Mouse (Mus musculus) kidney, embryonic 15.5 days (tissue): ENCODE results near the gene Sapcd2. TPM values are rescaled to one million over a fixed set of nuclear protein-coding genes. Genes with fewer than 3 reads are reported as not detected.
"Not testable (repeated sequence)": the region's sequence is repeated elsewhere in the genome, so short reads cannot be mapped to it uniquely, and the experiment has no call there.

Source experiments
- ATAC-seq: fragments of 200-750 bp; cut with Nextera tagmentation; replicated peaks from 2 replicates; pipeline ENCODE4 v1.8.0; 2017; ENCODE audit warnings: moderate TSS enrichment; ENCODE audit not compliant: low FRiP score
- H3K27ac ChIP-seq: fragments of 300-500 bp; sonication (generic); 2 replicates; pipeline ENCODE4 v1.5.1; 2015; ENCODE audit warnings: mild to moderate bottlenecking, inconsistent platforms
- H3K27me3 ChIP-seq: fragments of 300-500 bp; sonication (generic); 2 replicates; pipeline ENCODE4 v1.6.1; 2015; ENCODE audit warnings: inconsistent platforms
- H3K36me3 ChIP-seq: fragments of 300-500 bp; sonication (generic); 2 replicates; pipeline ENCODE4 v1.6.1; 2015; ENCODE audit warnings: inconsistent platforms
- H3K4me1 ChIP-seq: fragments of 300-500 bp; sonication (generic); 2 replicates; pipeline ENCODE4 v1.6.1; 2015; ENCODE audit warnings: inconsistent platforms
- H3K4me2 ChIP-seq: fragments of 300-500 bp; sonication (generic); 2 replicates; pipeline ENCODE4 v1.6.1; 2015; ENCODE audit warnings: moderate library complexity, mild to moderate bottlenecking, inconsistent platforms
- H3K4me3 ChIP-seq: fragments of 300-500 bp; sonication (generic); replicated peaks from 2 replicates; pipeline ENCODE4 v1.5.1; 2015; ENCODE audit warnings: mild to moderate bottlenecking, inconsistent platforms
- H3K9ac ChIP-seq: fragments of 300-500 bp; sonication (generic); 2 replicates; pipeline ENCODE4 v1.6.1; 2015; ENCODE audit warnings: mild to moderate bottlenecking, inconsistent platforms
- H3K9me3 ChIP-seq: fragments of 300-500 bp; sonication (generic); replicated peaks from 2 replicates; pipeline ENCODE4 v1.6.1; 2016; ENCODE audit warnings: inconsistent platforms
- WGBS: fragments of 180-500 bp; shearing (Covaris S2); methylation state at CpG from one replicate; pipeline ENCODE4 v1.1.7; 2015; ENCODE audit warnings: mixed read lengths; 5-methylcytosine and 5-hydroxymethylcytosine counted together
- polyA plus RNA-seq: library from polyadenylated mRNA; unstranded; fragments of >200 nt; fragmentation: Nextera tagmentation; extraction: Ambion mirVana; gene quantifications from 2 replicates; pipeline ENCODE4 v1.2.1, GENCODE M21; 2015

The Sapcd2 gene
- polyA plus RNA-seq, 1 experiment from 2014 or later: 42.7 TPM

DNA sequence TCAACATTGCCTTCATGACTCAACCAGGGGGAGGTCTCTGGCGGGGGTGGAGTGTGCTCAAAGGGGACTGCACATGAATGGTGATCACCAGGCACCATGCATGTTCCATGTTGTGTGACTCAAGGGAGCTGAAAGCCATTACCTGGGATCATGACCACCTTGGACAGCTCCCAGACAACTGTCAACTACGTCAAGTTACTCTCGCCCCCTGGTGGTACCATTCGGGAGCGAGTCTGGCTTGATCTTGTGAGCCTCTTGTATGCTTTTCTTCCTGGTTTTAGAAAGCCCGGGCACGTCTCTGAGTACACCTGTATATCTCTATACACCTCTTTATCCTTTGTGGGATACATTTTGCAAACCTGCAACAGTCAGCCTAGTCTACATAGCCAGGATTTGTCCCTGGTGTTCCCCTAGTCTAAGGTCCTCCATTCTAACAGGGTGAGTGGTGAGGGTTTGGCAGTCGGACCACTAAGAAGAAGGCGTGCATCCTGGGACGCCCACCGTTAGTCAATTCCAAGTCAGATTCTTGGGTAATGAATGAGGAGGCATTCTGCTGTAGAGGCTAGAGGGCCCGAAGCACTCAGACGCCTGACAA is 30.4 kb downstream of the Sapcd2 start:
- Histone ChIP-seq H3K4me2 (peak overlapping the region; percentile 94), H3K9me3 (no peaks in the 10 kb centered on the region), H3K4me3 (peak overlapping the region; percentile 76), H3K27ac (no peak overlapping the region), H3K4me1 (peaks cover 16% of the 10 kb centered on the region), H3K27me3 (peaks cover 69% of the 10 kb centered on the region), H3K9ac (no peak overlapping the region; the same call in 1 of the 2 replicates), H3K36me3 (no peaks in the 10 kb centered on the region)
- WGBS: 1% methylated on average over 13 of the region's 13 CpGs
- ATAC-seq: no peak; the same call in 1 of the 2 replicates

DNA sequence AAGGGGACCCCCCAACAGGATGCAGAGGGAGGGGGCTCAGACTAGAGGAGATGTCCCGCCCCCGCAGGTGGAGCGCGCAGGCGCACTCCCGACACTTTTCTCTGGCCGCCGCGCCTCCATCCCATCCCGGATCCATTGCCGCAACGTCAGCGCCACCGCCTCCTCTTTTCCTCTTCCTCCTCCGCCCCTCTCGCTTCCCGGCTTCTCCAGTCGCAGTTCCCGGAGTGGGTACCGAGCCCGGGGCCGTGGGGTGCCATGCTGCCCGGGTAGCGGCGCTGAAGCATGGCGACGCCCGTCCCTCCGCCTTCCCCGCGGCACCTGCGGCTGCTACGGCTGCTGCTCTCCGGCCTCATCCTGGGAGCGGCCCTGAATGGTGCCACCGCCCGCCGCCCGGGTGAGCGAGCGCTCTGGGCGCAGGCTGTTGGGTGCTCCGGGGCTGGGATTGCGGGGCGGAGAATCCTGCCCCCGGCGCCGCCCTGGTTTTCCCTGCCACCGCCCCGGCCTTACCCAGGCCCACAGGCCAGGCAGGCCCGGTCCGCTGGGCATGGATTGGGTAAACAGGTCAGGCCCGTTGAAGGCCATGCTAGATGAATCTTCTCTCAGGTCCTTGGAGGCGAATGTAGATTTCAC is 31.0 kb downstream of the Sapcd2 start:
- ATAC-seq: peak; percentile 50
- H3K27ac ChIP-seq: no peak overlapping the region
- H3K4me1 ChIP-seq: peaks cover 16% of the 10 kb centered on the region
- H3K4me2 ChIP-seq: peak overlapping the region; percentile 94
- no peaks in the 10 kb centered on the region for H3K36me3 ChIP-seq
- H3K27me3 ChIP-seq: peaks cover 63% of the 10 kb centered on the region
- H3K9me3 ChIP-seq: no peaks in the 10 kb centered on the region
- under 1% methylated on average over 54 of the region's 54 CpGs for WGBS
- peak overlapping the region; percentile 73 for H3K9ac ChIP-seq
- H3K4me3 ChIP-seq: peak overlapping the region; percentile 76

DNA sequence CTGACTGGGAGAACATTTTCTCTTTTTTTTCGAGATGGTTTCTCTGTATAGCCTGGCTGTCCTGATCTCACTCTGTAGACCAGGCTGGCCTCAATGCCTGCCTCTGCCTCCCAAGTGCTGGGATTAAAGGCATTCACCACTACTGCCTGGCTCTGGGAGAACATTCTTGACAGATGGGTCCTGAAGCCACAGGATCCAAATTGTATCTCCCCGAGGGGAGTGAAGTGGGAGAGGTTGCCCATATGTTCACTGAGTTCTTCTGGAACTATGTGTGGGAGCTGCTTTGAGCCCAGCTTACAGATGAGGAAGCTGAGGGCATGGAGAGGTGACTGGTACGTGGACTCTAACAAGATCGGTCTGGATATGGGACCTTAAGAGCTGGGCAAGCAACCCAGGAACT is 31.9 kb downstream of the Sapcd2 start:
- ATAC-seq: no peak
- H3K9ac ChIP-seq: no peak overlapping the region
- H3K27ac ChIP-seq: no peak overlapping the region
- no peaks in the 10 kb centered on the region for H3K9me3 ChIP-seq
- peaks cover 54% of the 10 kb centered on the region for H3K27me3 ChIP-seq
- H3K4me3 ChIP-seq: peak overlapping the region; percentile 76; the same call in 1 of the 2 replicates
- H3K4me2 ChIP-seq: peak overlapping the region; percentile 94
- peaks cover 4% of the 10 kb centered on the region; the same call in 1 of the 2 replicates for H3K36me3 ChIP-seq
- WGBS: 77% methylated on average over 4 of the region's 4 CpGs
- H3K4me1 ChIP-seq: peaks cover 16% of the 10 kb centered on the region

DNA sequence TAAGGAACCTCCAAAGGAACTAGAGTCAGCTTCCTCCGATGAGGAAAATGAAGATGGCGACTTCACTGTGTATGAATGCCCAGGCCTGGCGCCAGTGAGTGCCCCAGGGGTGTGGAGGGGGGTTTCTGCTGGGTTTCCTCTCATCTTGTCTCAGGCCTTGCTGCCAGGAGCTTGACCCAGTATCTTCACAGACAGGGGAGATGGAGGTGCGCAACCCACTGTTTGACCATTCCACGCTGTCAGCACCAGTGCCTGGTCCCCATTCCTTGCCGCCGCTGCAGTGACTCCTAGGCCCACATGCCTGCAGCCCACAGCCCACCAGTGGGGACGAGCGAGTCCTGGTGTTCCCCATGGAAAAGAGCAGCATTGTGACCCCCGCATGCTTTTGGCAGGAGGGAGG is 36.8 kb downstream of the Sapcd2 start:
- Histone ChIP-seq H3K9ac (no peak overlapping the region), H3K4me2 (no peak overlapping the region), H3K27me3 (peaks cover 8% of the 10 kb centered on the region), H3K27ac (no peak overlapping the region), H3K36me3 (peaks cover 6% of the 10 kb centered on the region; the same call in 1 of the 2 replicates), H3K9me3 (no peaks in the 10 kb centered on the region), H3K4me3 (no peak overlapping the region), H3K4me1 (no peaks in the 10 kb centered on the region)
- no peak for ATAC-seq
- WGBS: 92% methylated on average over 10 of the region's 10 CpGs

DNA sequence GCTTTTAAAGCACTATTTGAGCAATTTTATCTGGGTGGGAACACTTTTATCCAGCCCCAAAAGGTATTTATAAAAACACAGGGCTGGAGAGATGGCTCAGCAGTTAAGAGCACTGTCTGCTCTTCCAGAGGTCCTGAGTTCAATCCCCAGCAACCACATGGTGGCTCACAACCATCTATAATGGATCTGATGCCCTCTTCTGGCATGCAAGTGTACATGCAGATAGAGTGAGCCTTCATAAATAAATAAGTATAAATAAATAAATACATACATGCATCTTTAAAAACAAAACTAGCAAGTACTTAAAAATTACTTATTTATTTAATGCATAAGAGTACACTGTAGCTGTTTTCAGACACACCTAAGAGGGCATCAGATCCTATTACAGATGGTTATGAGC is 41.3 kb downstream of the Sapcd2 start:
- not testable (repeated sequence) for H3K9me3 ChIP-seq, H3K27me3 ChIP-seq, ATAC-seq, H3K4me2 ChIP-seq, H3K4me1 ChIP-seq, H3K36me3 ChIP-seq, H3K9ac ChIP-seq, H3K4me3 ChIP-seq, H3K27ac ChIP-seq

DNA sequence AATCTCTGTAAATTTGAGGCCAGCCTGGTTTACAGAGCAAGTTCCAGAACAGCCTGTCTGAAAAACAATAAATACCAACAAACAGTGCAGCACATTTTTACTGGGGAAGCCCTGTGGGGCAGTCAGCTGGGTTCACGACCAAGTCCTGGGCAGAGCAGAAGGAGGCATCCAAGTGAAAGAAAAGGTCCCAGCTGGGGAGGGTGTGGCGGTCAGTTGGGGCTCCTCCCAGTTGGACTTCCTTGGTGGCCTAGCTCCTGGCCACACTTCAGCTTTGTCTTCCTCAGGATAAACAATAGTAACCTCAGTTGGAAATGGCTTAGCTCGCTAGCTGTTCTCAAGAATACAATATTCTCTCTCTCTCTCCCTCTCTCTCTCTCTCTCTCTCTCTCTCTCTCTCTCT is 45.3 kb downstream of the Sapcd2 start:
- no peak for ATAC-seq
- Histone ChIP-seq H3K27ac (no peak overlapping the region), H3K4me3 (no peak overlapping the region), H3K27me3 (no peaks in the 10 kb centered on the region), H3K9ac (no peak overlapping the region), H3K4me2 (no peak overlapping the region), H3K36me3 (no peaks in the 10 kb centered on the region), H3K9me3 (no peaks in the 10 kb centered on the region), H3K4me1 (peaks cover 4% of the 10 kb centered on the region)
- WGBS: 32% methylated on average over 3 of the region's 3 CpGs

DNA sequence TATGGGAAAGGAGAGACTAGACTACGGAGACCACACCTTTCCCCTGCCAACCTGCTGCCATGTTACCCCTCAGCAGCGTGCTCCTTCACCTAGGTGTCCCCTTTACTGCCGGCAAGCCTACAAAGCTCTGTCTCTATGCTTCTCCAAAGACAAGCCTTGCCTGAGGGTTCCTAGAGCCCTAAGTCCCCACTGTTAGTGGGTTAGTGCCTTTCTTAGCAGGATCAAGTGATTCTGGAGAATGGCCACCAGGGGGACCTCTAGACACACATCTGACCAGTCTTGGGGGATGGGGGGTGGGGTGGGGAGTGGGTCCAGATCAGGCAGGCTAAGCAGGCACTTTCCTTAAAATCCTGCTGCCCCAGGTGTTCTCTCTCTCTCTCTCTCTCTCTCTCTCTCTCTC is 49.8 kb downstream of the Sapcd2 start:
- peak; percentile 40; the same call in 1 of the 2 replicates for ATAC-seq

DNA sequence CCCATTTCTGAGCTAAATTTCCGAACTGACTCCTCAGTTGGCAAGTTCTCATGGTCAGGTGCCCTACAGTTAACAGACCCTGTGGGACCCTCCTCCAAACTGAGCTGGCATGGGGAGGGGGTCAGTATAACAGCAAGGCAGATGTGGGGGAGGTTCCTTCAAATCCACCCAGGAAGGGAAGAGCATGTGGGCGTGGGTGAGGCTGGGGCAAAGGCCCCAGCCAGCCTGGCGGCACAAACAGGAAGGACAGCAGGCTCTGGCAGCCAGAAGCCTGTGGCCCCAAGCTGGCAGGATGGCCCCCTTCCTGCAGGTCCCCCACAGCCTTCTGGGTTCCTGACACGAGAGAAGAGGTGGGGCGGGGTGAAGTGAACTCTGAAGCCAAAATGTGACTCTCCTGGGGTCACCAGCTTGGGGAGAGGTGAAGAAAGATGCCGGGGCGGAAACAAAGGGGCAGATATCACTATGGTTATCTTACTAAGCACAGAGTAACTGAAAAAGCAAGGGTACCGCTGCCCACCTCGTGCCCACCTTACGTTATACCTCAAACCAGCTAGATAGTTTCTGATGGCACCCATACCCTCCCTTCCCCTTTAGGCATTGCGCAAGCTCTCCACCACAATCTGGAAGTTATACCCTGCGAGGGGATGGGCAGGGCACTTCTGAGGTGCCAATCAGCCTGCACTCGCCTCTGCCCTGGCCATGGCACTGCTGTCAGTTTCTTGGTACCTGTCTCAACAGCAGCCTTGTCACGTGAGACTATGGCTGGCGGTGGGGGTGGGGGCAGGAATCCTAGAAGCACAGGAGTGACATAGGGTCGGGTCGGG is 50.7 kb downstream of the Sapcd2 start, which contains the start of gene Fut7:
Fut7 (plus strand) TSS at position 681 of the 824 bp plus-strand sequence.
- H3K4me2 ChIP-seq: no peak within 1 kb of the TSS
- no peak; the same call in 1 of the 2 replicates for ATAC-seq
- WGBS: 56% methylated on average over 17 of the region's 17 CpGs
- H3K4me3 ChIP-seq: no peak within 1 kb of the TSS
- H3K36me3 ChIP-seq: no peaks in the 10 kb centered on the region
- peaks cover 8% of the 10 kb centered on the region; the same call in 1 of the 2 replicates for H3K4me1 ChIP-seq
- 0 out of 2 replicates have a peak within 1 kb of the TSS, but pooled peaks have one; percentile 10 for H3K9ac ChIP-seq
- no peak within 1 kb of the TSS for H3K27ac ChIP-seq
- H3K9me3 ChIP-seq: no peaks in the 10 kb centered on the region
- H3K27me3 ChIP-seq: peaks cover 25% of the 10 kb centered on the region

More for the DNA sequence above, 49.8 kb downstream of the Sapcd2 start:
- Histone ChIP-seq H3K27ac (no peak overlapping the region), H3K4me3 (no peak overlapping the region), H3K4me1 (peaks cover 12% of the 10 kb centered on the region), H3K27me3 (peaks cover 25% of the 10 kb centered on the region), H3K9ac (no peak overlapping the region), H3K4me2 (no peak overlapping the region), H3K36me3 (no peaks in the 10 kb centered on the region), H3K9me3 (no peaks in the 10 kb centered on the region)
- 24% methylated on average over 3 of the region's 3 CpGs for WGBS

DNA sequence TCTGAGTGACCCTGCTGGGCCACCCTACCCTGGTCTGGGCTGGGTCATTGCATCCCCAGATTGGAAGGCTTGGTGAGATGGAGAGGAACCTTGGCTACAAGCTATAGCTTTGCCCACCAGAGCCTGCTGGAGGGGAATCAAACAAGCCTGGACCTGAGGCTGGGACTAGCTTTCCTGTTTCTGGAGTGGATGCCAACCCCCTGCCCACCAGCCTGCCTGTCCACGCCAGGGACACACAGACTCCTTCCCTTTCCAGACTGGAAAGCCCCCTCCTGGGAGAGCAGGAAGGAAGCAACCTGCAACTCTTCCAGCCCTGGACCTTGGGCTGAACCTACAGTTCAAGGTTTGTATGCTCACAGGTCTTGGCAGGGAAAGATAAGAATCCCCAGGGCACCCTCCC is 51.5 kb downstream of the Sapcd2 start:
- no peak for ATAC-seq
- H3K36me3 ChIP-seq: no peaks in the 10 kb centered on the region
- H3K27ac ChIP-seq: no peak overlapping the region
- H3K9ac ChIP-seq: no peak overlapping the region
- H3K4me3 ChIP-seq: no peak overlapping the region
- H3K4me1 ChIP-seq: peaks cover 8% of the 10 kb centered on the region; the same call in 1 of the 2 replicates
- 69% methylated on average over 1 of the region's 1 CpGs for WGBS
- H3K27me3 ChIP-seq: peaks cover 25% of the 10 kb centered on the region
- H3K9me3 ChIP-seq: no peaks in the 10 kb centered on the region
- H3K4me2 ChIP-seq: no peak overlapping the region

DNA sequence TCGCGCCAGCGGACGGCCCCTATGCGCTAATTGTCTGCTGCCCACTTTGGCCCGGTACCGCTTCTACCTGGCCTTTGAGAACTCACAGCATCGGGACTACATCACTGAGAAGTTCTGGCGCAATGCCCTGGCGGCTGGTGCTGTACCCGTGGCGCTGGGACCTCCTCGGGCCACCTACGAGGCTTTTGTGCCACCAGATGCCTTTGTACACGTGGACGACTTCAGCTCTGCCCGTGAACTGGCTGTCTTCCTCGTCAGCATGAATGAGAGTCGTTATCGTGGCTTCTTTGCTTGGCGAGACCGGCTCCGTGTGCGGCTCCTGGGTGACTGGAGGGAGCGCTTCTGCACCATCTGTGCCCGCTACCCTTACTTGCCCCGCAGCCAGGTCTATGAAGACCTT is 53.4 kb downstream of the Sapcd2 start:
- H3K4me3 ChIP-seq: no peak overlapping the region
- peaks cover 24% of the 10 kb centered on the region for H3K4me1 ChIP-seq
- no peak overlapping the region for H3K27ac ChIP-seq
- peaks cover 33% of the 10 kb centered on the region for H3K27me3 ChIP-seq
- H3K9me3 ChIP-seq: no peaks in the 10 kb centered on the region
- no peak overlapping the region for H3K9ac ChIP-seq
- no peaks in the 10 kb centered on the region for H3K36me3 ChIP-seq
- WGBS: 60% methylated on average over 27 of the region's 27 CpGs
- no peak for ATAC-seq
- no peak overlapping the region for H3K4me2 ChIP-seq

DNA sequence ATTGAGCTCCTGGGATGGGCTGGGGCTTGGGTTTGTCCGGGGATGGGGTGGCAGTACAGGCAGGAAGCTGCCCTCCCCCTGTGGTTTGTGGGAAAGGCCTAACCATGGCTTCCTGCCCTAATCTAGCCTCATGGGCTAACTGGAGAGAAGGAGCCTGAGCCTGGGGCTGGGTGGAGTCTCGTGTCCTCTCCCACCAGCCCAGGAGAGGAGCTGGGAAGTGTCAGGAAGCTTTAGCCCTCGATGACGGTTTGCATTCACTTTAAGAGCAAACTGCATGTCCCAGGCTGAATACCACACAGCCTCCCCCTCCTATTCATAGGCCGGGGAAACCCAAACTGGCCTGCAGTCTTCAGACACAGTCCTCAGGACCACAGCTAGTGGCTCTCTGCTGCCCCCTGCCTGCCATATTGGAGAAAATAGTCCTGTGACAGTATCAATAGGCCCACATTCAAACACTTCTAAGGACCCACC is 54.6 kb downstream of the Sapcd2 start:
- H3K27ac ChIP-seq: no peak overlapping the region
- H3K9me3 ChIP-seq: no peaks in the 10 kb centered on the region
- H3K4me1 ChIP-seq: peaks cover 37% of the 10 kb centered on the region
- 32% methylated on average over 5 of the region's 5 CpGs for WGBS
- ATAC-seq: no peak
- peaks cover 33% of the 10 kb centered on the region for H3K27me3 ChIP-seq
- no peak overlapping the region for H3K4me3 ChIP-seq
- H3K9ac ChIP-seq: no peak overlapping the region
- H3K36me3 ChIP-seq: no peaks in the 10 kb centered on the region
- no peak overlapping the region for H3K4me2 ChIP-seq

DNA sequence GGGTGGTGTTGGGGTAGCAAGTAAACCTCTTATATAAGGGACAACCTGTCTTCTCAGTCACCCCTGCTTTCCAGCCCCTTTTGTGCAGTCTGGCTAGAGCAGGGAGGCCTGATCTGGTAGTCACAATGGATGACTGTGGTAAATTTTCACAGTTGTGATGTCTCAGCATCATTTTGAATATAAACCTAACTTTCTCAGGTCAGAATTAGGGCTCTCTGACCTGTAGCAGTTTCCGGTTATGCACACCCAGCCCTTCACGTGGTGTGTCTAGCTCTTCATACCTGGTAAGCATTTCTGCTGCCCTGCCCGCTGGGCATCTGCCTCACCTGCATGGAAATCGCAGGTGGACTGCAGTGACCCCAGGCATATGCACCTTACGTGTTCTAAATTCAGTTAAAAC is 55.1 kb downstream of the Sapcd2 start:
- Histone ChIP-seq H3K9ac (no peak overlapping the region), H3K27ac (no peak overlapping the region), H3K36me3 (no peaks in the 10 kb centered on the region), H3K4me3 (no peak overlapping the region), H3K4me1 (peaks cover 39% of the 10 kb centered on the region), H3K4me2 (no peak overlapping the region), H3K27me3 (peaks cover 33% of the 10 kb centered on the region), H3K9me3 (no peaks in the 10 kb centered on the region)
- ATAC-seq: no peak
- WGBS: 94% methylated on average over 5 of the region's 5 CpGs
